Comparison of ENCODE assay signal across 13 mouse cellular contexts in the genomic region with DNA sequence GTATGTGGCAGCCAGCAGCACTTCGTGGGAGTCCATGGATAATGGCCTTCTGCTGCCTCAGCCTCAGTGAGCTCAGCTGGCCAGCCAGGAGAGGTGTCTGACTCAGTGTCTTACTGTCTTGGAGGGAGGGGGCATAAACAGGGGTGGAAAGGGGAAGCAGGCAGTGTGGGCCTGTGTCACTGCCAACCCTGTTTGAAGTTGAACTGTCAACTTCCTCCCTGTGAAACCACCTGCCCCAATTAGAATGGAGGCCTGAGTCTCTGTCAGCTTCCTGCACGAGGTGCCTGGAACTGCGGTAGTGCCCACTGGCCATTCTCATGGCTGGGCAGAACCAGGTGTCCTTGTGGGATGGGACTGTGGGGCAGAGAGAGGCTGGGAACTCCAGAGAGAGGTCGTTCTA. TPM values are rescaled to one million over a fixed set of nuclear protein-coding genes. Genes with fewer than 3 reads are reported as not detected.
A peak's percentile ranks its signal among the peaks of the same experiment; 100 is the strongest.
DNase-seq lines count a peak whose midpoint lies in the region; ATAC-seq lines count a peak whose summit lies in the region.
"Had no signal": no experiment of that assay in that cellular context is flagged by ENCODE, and none has a peak within 500 bp of the region (broad histone marks: within the 10 kb centered on the region; RNA-seq: fewer than 3 reads in every experiment).

Gene Cd5, minus strand, starts transcription at position 192 of the 400 bp plus-strand sequence.

- no peak within 1 kb of the TSS for H3K9ac ChIP-seq in intestine, embryonic 16.5 days (ENCODE audit: low read depth, low read length)
- H3K9ac ChIP-seq: limb, embryonic 13.5 days; neural tube, embryonic 15.5 days had no signal

- 60% methylated on average over 4 of the region's 4 CpGs for WGBS in intestine, embryonic 16.5 days
- 75% methylated on average over 4 of the region's 4 CpGs for WGBS in limb, embryonic 10.5 days

- no peaks in the 10 kb centered on the region for H3K27me3 ChIP-seq in splenic B cell, adult 2 months (ENCODE audit: control insufficient read depth, insufficient read depth, low read length, poor library complexity, severe bottlenecking)
- no peaks in the 10 kb centered on the region for H3K27me3 ChIP-seq in intestine, embryonic 16.5 days (replicated peaks; ENCODE audit: control insufficient read depth, insufficient read depth, low read length)
- H3K27me3 ChIP-seq in limb, embryonic 10.5 days (ENCODE audit: low read depth, poor library complexity, severe bottlenecking): no peaks in the 10 kb centered on the region
- H3K27me3 ChIP-seq: limb, embryonic 13.5 days; neural tube, embryonic 15.5 days had no signal

- H3K4me2 ChIP-seq in intestine, embryonic 16.5 days (ENCODE audit: low read depth, low read length): no peak within 1 kb of the TSS
- H3K4me2 ChIP-seq: limb, embryonic 13.5 days; neural tube, embryonic 15.5 days had no signal

- H3K36me3 ChIP-seq in splenic B cell, adult 2 months (ENCODE audit: control insufficient read depth, insufficient read depth, low read length, poor library complexity, severe bottlenecking): no peaks in the 10 kb centered on the region
- no peaks in the 10 kb centered on the region for H3K36me3 ChIP-seq in intestine, embryonic 16.5 days (ENCODE audit: control insufficient read depth, insufficient read depth, low read length)
- no peaks in the 10 kb centered on the region for H3K36me3 ChIP-seq in limb, embryonic 10.5 days
- H3K36me3 ChIP-seq: limb, embryonic 13.5 days; neural tube, embryonic 15.5 days had no signal

- peak; percentile 89 for DNase-seq in CD4-positive helper T cell, adult 2 months (ENCODE audit: low read depth, low spot score)
- DNase-seq in T-cell, adult 2 months (ENCODE audit: low spot score): peak; percentile 81
- DNase-seq in splenic B cell, adult 2 months (ENCODE audit: low read depth, low spot score): peak; percentile 84
- DNase-seq in gastrocnemius, adult 18-20 months (ENCODE audit: low spot score): no peak
- DNase-seq in limb, embryonic 10.5 days (ENCODE audit: low spot score): no peak
- DNase-seq: cerebellum, postnatal 36 days; right cerebral cortex, postnatal 4 days had no signal

- no peak within 1 kb of the TSS for H3K27ac ChIP-seq in intestine, embryonic 16.5 days (ENCODE audit: low read length)
- no peak within 1 kb of the TSS for H3K27ac ChIP-seq in limb, embryonic 10.5 days
- H3K27ac ChIP-seq: limb, embryonic 13.5 days; neural tube, embryonic 15.5 days had no signal

- peak; percentile 94 for ATAC-seq in megakaryocyte, adult 5-6 weeks (ENCODE audit: poor library complexity, severe bottlenecking)
- ATAC-seq in intestine, embryonic 16.5 days: no peak

- no peak within 1 kb of the TSS for H3K4me3 ChIP-seq in intestine, embryonic 16.5 days (ENCODE audit: low read length)
- no peak within 1 kb of the TSS for H3K4me3 ChIP-seq in limb, embryonic 10.5 days
- H3K4me3 ChIP-seq: erythroblast, embryonic 14.5 days; limb, embryonic 13.5 days; neural tube, embryonic 15.5 days had no signal

- H3K4me1 ChIP-seq in intestine, embryonic 16.5 days (ENCODE audit: control insufficient read depth, insufficient read depth, low read length): no peaks in the 10 kb centered on the region
- peaks cover 10% of the 10 kb centered on the region; the same call in 1 of the 2 replicates for H3K4me1 ChIP-seq in limb, embryonic 10.5 days
- H3K4me1 ChIP-seq: neural tube, embryonic 15.5 days had no signal

- H3K9me3 ChIP-seq in intestine, embryonic 16.5 days (ENCODE audit: control insufficient read depth, low read length): no peaks in the 10 kb centered on the region
- H3K9me3 ChIP-seq in limb, embryonic 10.5 days (replicated peaks): no peaks in the 10 kb centered on the region
- H3K9me3 ChIP-seq: limb, embryonic 13.5 days; neural tube, embryonic 15.5 days had no signal

RNA-seq across cellular contexts. Expression of gene Cd5, which starts in this region (rescaled TPM):
- total RNA-seq in megakaryocyte, adult 5-6 weeks (2015): 0.78 and 1.5 TPM in 2 replicates
- 0.57 and 0.59 TPM in 2 replicates for total RNA-seq in megakaryocyte, adult 5-6 weeks (2017)
- not detected for total RNA-seq in gastrocnemius, adult 18-20 months (2021)
- polyA plus RNA-seq in intestine, embryonic 16.5 days (2015; fragmentation: Nextera tagmentation; extraction: Ambion mirVana): 0.17 TPM in 1 of 2 replicates, not detected in the other
- 0.06 and 0.26 TPM in 2 replicates for polyA plus RNA-seq in limb, embryonic 10.5 days (2016; fragmentation: Nextera tagmentation; extraction: Ambion mirVana)
- polyA plus RNA-seq: erythroblast, embryonic 14.5 days; intestine, embryonic 14.5 days had no signal

Comparison
In these comparisons a context has a peak if more than half of its experiments do, and no peak if none do; other contexts are left out.
1. DNase-seq: peak in CD4-positive helper T cell, adult 2 months (single experiment), T-cell, adult 2 months (single experiment) and splenic B cell, adult 2 months (single experiment); none in gastrocnemius, adult 18-20 months (single experiment) and limb, embryonic 10.5 days (single experiment).